Comparison of ENCODE assay signal across 14 mouse cellular contexts in the genomic region with DNA sequence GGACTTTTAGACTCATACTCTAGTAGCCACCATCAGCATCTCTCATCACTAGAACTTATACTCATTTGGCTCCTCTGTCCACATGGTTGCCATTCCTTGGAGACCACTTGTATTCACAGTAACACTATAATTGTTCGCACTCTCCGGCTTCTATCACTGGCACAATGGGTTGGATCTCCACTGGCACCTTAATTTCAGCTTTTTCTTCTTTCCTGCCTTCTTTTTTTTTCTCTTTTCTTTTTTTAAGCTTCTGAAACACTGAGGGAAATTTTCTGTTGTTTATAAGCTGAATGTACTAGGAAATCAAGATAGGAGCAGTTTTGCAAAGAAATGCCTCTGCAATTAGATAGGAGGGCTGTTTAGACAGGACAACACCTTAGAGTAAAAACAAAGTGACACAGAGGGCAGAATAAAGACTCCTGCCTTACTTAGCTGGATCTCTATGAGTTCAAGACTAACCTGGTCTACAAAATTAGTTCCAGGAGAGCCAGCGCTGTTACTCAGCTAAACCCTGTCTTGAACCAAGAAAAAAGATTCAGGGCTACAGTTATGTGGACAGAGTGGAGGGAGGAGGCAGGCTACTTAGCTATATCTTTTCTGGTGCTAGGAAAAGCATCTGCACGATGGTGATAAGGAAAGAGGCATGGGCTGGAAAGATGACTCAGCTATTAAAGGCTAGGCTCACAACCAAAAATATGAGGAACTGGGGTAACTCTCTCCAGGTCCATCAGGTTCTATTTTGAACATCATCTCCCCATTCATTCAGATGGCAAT. TPM values are rescaled to one million over a fixed set of nuclear protein-coding genes. Genes with fewer than 3 reads are reported as not detected.
A peak's percentile ranks its signal among the peaks of the same experiment; 100 is the strongest.
DNase-seq lines count a peak whose midpoint lies in the region; ATAC-seq and TF ChIP-seq lines count a peak whose summit lies in the region.
"Had no signal": no experiment of that assay in that cellular context is flagged by ENCODE, and none has a peak within 500 bp of the region (broad histone marks: within the 10 kb centered on the region; RNA-seq: fewer than 3 reads in every experiment).

No protein-coding gene starts in this region.

- intact Hi-C loops in heart, postnatal 36 days (cut with DNase I), result no loop called here
- intact Hi-C loops in left cerebral cortex, postnatal 4 days (cut with DNase I), result no loop called here

- no peaks in the 10 kb centered on the region for H3K4me1 ChIP-seq in heart, embryonic 10.5 days
- H3K4me1 ChIP-seq in G1E (ENCODE audit: insufficient read depth, low read depth, low read length), result peaks cover 34% of the 10 kb centered on the region
- peaks cover 41% of the 10 kb centered on the region for H3K4me1 ChIP-seq in liver, embryonic 16.5 days (ENCODE audit: control insufficient read depth, low read depth, low read length)
- H3K4me1 ChIP-seq: embryonic facial prominence, embryonic 15.5 days; midbrain, embryonic 10.5 days had no signal

- H3K9me3 ChIP-seq in heart, embryonic 10.5 days, result no peaks in the 10 kb centered on the region
- no peaks in the 10 kb centered on the region for H3K9me3 ChIP-seq in G1E (replicated peaks)
- H3K9me3 ChIP-seq in liver, embryonic 16.5 days (replicated peaks; ENCODE audit: control insufficient read depth, low read length), result no peaks in the 10 kb centered on the region
- H3K9me3 ChIP-seq: embryonic facial prominence, embryonic 15.5 days; midbrain, embryonic 10.5 days had no signal

- peak; percentile 82 for DNase-seq in heart, embryonic 10.5 days (ENCODE audit: low spot score)
- DNase-seq in heart, postnatal 36 days, result no peak
- peak; percentile 43 for DNase-seq in G1E (ENCODE audit: low spot score)
- DNase-seq in embryo, embryonic 11.5 days (ENCODE audit: low read depth, low spot score), result peak; percentile 4
- no peak for DNase-seq in right cerebral cortex, adult 2 months (ENCODE audit: low spot score in 2 of 2)
- no peak for DNase-seq in ovary, postnatal 10 days (ENCODE audit: low spot score)
- DNase-seq in left cerebral cortex, postnatal 4 days, result no peak
- DNase-seq: adrenal gland, adult 8-10 months; cerebellum, adult 8-10 months; kidney, adult 8-10 months had no signal

- H3K4me3 ChIP-seq in heart, embryonic 10.5 days, result no peak overlapping the region
- no peak overlapping the region; the same call in 1 of the 2 replicates for H3K4me3 ChIP-seq in G1E (ENCODE audit: low read depth, low read length)
- H3K4me3 ChIP-seq in liver, embryonic 16.5 days (ENCODE audit: low read depth, low read length), result no peak overlapping the region
- H3K4me3 ChIP-seq: embryonic facial prominence, embryonic 15.5 days; midbrain, embryonic 10.5 days had no signal

- H3K27ac ChIP-seq in heart, embryonic 10.5 days, result peak overlapping the region; percentile 49; the same call in 1 of the 2 replicates
- H3K27ac ChIP-seq in liver, embryonic 16.5 days (ENCODE audit: low read length), result peak overlapping the region; percentile 92
- H3K27ac ChIP-seq: embryonic facial prominence, embryonic 15.5 days; midbrain, embryonic 10.5 days had no signal

- ATAC-seq in G1E (ENCODE audit: extremely low read depth, insufficient number of reproducible peaks, low FRiP score, poor library complexity, severe bottlenecking), result peak; percentile 95
- peak; percentile 93 for ATAC-seq in liver, embryonic 16.5 days (ENCODE audit: low read depth)
- ATAC-seq: Patski had no signal

- H3K4me2 ChIP-seq in liver, embryonic 16.5 days (ENCODE audit: low read depth, low read length), result peak overlapping the region; percentile 39
- H3K4me2 ChIP-seq: embryonic facial prominence, embryonic 15.5 days had no signal

- no peaks in the 10 kb centered on the region for H3K36me3 ChIP-seq in heart, embryonic 10.5 days
- peaks cover 5% of the 10 kb centered on the region for H3K36me3 ChIP-seq in G1E (replicated peaks)
- H3K36me3 ChIP-seq in liver, embryonic 16.5 days (ENCODE audit: control insufficient read depth, insufficient read depth), result no peaks in the 10 kb centered on the region; the same call in 1 of the 2 replicates
- H3K36me3 ChIP-seq: embryonic facial prominence, embryonic 15.5 days; midbrain, embryonic 10.5 days had no signal

- H3K9ac ChIP-seq in liver, embryonic 16.5 days (ENCODE audit: low read depth, low read length), result peak overlapping the region; percentile 44
- H3K9ac ChIP-seq: embryonic facial prominence, embryonic 15.5 days had no signal

- no peaks in the 10 kb centered on the region for H3K27me3 ChIP-seq in heart, embryonic 10.5 days (ENCODE audit: insufficient read depth, poor library complexity, severe bottlenecking)
- no peaks in the 10 kb centered on the region for H3K27me3 ChIP-seq in G1E (ENCODE audit: insufficient read depth, low read length)
- H3K27me3 ChIP-seq in liver, embryonic 16.5 days (ENCODE audit: control insufficient read depth, insufficient read depth, low read depth, low read length), result no peaks in the 10 kb centered on the region
- H3K27me3 ChIP-seq: embryonic facial prominence, embryonic 15.5 days; Patski had no signal

- WGBS in heart, embryonic 10.5 days, result 68% methylated on average over 4 of the region's 4 CpGs
- WGBS in liver, embryonic 16.5 days (ENCODE audit: insufficient replicate concordance), result 46% methylated on average over 4 of the region's 4 CpGs

- TF ChIP-seq CTCF in G1E (IDR thresholded peaks at IDR 0.05; ENCODE audit: low read depth, low read length), result no peak

RNA-seq across cellular contexts. Expression of gene Lancl2, which starts 42.8 kb away (rescaled TPM):
- 20.6 and 22.2 TPM in 2 replicates for polyA plus RNA-seq in heart, embryonic 10.5 days (2016; fragmentation: Nextera tagmentation; extraction: Ambion mirVana)
- total RNA-seq in heart, postnatal 36 days (2021), result 10 to 100 TPM; 13.3 to 13.9 TPM
- total RNA-seq in G1E (2014; fragmentation: Nextera tagmentation) (33.8 and 34.4 TPM in 2 replicates), G1E (2017) (25.3 and 26.2 TPM in 2 replicates)
- 22.1 and 23.3 TPM in 2 replicates for polyA plus RNA-seq in G1E (2012)
- 11.7 and 12.6 TPM in 2 replicates for polyA plus RNA-seq in liver, embryonic 16.5 days (2015; fragmentation: Nextera tagmentation; extraction: Ambion mirVana)
- 100 to 1,000 TPM; 159 to 161 TPM for total RNA-seq in left cerebral cortex, postnatal 4 days (2021)

RNA-seq across cellular contexts. Expression of gene Pyurf, which starts 53.3 kb away (rescaled TPM):
- 23.5 and 28.4 TPM in 2 replicates for polyA plus RNA-seq in heart, embryonic 10.5 days (2016; fragmentation: Nextera tagmentation; extraction: Ambion mirVana)
- total RNA-seq in heart, postnatal 36 days (2021), result 10 to 100 TPM; 22.6 to 23.5 TPM
- 10.8 and 12.0 TPM in 2 replicates for total RNA-seq in G1E (2014; fragmentation: Nextera tagmentation)
- 21.0 and 23.0 TPM in 2 replicates for total RNA-seq in G1E (2017)
- 13.8 and 20.6 TPM in 2 replicates for polyA plus RNA-seq in G1E (2012)
- polyA plus RNA-seq in liver, embryonic 16.5 days (2015; fragmentation: Nextera tagmentation; extraction: Ambion mirVana), result 7.0 and 7.3 TPM in 2 replicates
- 1 to 10 TPM; 6.2 to 7.7 TPM for total RNA-seq in left cerebral cortex, postnatal 4 days (2021)

Comparison
In these comparisons a context has a peak if more than half of its experiments do, and no peak if none do; other contexts are left out.
1. DNase-seq: peak in heart, embryonic 10.5 days (single experiment), G1E (single experiment) and embryo, embryonic 11.5 days (single experiment); none in heart, postnatal 36 days (0 of 2), right cerebral cortex, adult 2 months (0 of 2), ovary, postnatal 10 days (single experiment) and left cerebral cortex, postnatal 4 days (single experiment).
2. RNA of gene Lancl2, which starts 42.8 kb away (total RNA-seq): 159 to 161 TPM in left cerebral cortex, postnatal 4 days; 25.3 to 34.4 TPM in G1E and 13.3 to 13.9 TPM in heart, postnatal 36 days; every median in the first group is over 4 times any median in the second.